Mouse (Mus musculus): ENCODE data around the gene Hapln4.

Hapln4 gene

GRCm38 (mm10) chr8:70139026-70139857 lies 56.0 kb downstream of the Hapln4 start, which contains the start of the genes Rfxank, Borcs8 and Mef2b:
Gene Rfxank, minus strand, starts transcription at chr8:70139154.
Gene Borcs8, plus strand, starts transcription at chr8:70139499.
Gene Mef2b, plus strand, starts transcription at chr8:70139711.
- DNase-seq: peak; percentile 100

GRCm38 (mm10) chr8:70139981-70140380 lies 56.7 kb downstream of the Hapln4 start:
- DNase-seq: no peak
